Mouse (Mus musculus) kidney, postnatal 0 days (tissue): ENCODE results near the gene 2200002D01Rik. TPM values are rescaled to one million over a fixed set of nuclear protein-coding genes. Genes with fewer than 3 reads are reported as not detected.

Experiments
- ATAC-seq: fragments of 200-750 bp; cut with Nextera tagmentation; replicated peaks from 2 replicates; pipeline ENCODE4 v1.8.0; 2017; ENCODE audit warnings: low read depth, moderate number of reproducible peaks, moderate TSS enrichment, moderate library complexity; ENCODE audit not compliant: low FRiP score
- DNase-seq: peaks from one replicate; pipeline ENCODE4 v3.0.0-alpha.2; 2016; ENCODE audit warnings: low spot score
- H3K27ac ChIP-seq: fragments of 300-500 bp; sonication (generic); 2 replicates; pipeline ENCODE4 v1.5.1; 2014; ENCODE audit warnings: mild to moderate bottlenecking
- H3K27me3 ChIP-seq: fragments of 300-500 bp; sonication (generic); 2 replicates; pipeline ENCODE4 v1.6.1; 2014; ENCODE audit warnings: low read length, mixed read lengths; ENCODE audit not compliant: insufficient read depth
- H3K36me3 ChIP-seq: fragments of 300-500 bp; sonication (generic); 2 replicates; pipeline ENCODE4 v1.6.1; 2014; ENCODE audit warnings: low read length, mixed read lengths; ENCODE audit not compliant: insufficient read depth
- H3K4me1 ChIP-seq: fragments of 300-500 bp; sonication (generic); replicated peaks from 2 replicates; pipeline ENCODE4 v1.6.1; 2014; ENCODE audit warnings: antibody characterized with exemption, low read length, mixed read lengths; ENCODE audit not compliant: insufficient read depth
- H3K4me2 ChIP-seq: fragments of 300-500 bp; sonication (generic); 2 replicates; pipeline ENCODE4 v1.6.1; 2014; ENCODE audit warnings: mild to moderate bottlenecking, low read length, moderate library complexity, mixed read lengths
- H3K4me3 ChIP-seq: fragments of 300-500 bp; sonication (generic); replicated peaks from 2 replicates; pipeline ENCODE4 v1.5.1; 2014; ENCODE audit warnings: low read depth, low read length
- H3K9ac ChIP-seq: fragments of 300-500 bp; sonication (generic); 2 replicates; pipeline ENCODE4 v1.6.1; 2014; ENCODE audit warnings: low read depth, low read length
- H3K9me3 ChIP-seq: fragments of 300-500 bp; sonication (generic); replicated peaks from 2 replicates; pipeline ENCODE4 v1.6.1; 2016; ENCODE audit warnings: low read length, inconsistent platforms, mixed read lengths
- CTCF ChIP-seq: IDR thresholded peaks from 2 replicates; pipeline ENCODE4 v1.5.1; 2016; ENCODE audit warnings: antibody characterized with exemption, low read depth, mild to moderate bottlenecking, moderate library complexity
- WGBS: fragments of 180-500 bp; shearing (Covaris S2); extraction: QIAGEN DNeasy Blood & Tissue Kit; methylation state at CpG from one replicate; pipeline ENCODE4 v1.1.7; 2014; 5-methylcytosine and 5-hydroxymethylcytosine counted together
- polyA plus RNA-seq: library from polyadenylated mRNA; unstranded; fragments of >200 nt; fragmentation: Nextera tagmentation; extraction: Ambion mirVana; gene quantifications from 2 replicates; pipeline ENCODE4 v1.2.1, GENCODE M21; 2015

The 2200002D01Rik gene
- polyA plus RNA-seq, 1 experiment from 2014 or later, result 23.7 TPM

DNA sequence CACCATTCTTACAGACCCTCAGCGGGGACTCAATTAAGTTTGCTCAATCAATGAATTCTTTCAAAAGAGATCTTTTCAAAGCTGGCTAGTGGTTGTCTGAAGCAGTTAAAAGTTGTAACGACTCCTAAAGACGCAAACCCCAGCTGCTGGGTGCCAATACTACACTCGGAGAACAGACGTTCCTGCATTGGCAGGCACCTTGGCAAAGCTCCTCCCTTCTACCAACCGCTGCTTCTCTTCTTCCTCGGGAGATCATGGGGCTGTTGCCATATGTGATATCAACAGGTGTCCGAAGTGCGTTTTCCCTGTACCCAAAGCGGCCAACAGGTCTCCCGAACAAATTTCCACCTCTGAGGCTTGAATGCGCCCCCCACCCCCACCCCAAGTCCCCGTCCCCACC, 32.5 kb upstream of the 2200002D01Rik start:
- H3K36me3 ChIP-seq, result no peaks in the 10 kb centered on the region
- peak overlapping the region; percentile 90 for H3K4me2 ChIP-seq
- ATAC-seq, result no peak
- 0 out of 2 replicates have a peak, but pooled peaks cover 5% of the 10 kb centered on the region for H3K4me1 ChIP-seq
- peak overlapping the region; percentile 93 for H3K27ac ChIP-seq
- WGBS, result 9% methylated on average over 13 of the region's 13 CpGs
- H3K9ac ChIP-seq, result peak overlapping the region; percentile 83
- H3K4me3 ChIP-seq, result peak overlapping the region; percentile 63
- H3K9me3 ChIP-seq, result no peaks in the 10 kb centered on the region
- DNase-seq, result no peak
- TF ChIP-seq CTCF, result no peak
- no peaks in the 10 kb centered on the region; the same call in 1 of the 2 replicates for H3K27me3 ChIP-seq

DNA sequence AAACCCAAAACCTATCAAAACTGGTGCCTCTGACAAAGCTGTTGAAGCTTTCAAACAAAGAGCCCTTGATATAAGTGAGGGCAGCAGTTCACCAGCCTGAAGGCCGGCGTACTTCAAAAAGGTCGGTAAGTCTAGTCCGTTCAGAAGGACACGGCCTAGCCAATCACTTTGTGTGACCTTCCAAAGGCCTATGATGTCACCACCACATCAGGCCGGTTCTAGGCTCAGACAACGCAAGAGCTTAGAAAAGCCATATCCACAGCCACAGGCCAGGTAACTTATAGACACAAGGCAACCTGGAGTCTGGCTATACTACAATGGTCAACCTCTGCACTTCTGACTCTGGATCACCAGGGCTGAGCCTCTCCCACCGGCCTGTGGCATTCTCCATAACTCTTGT, 31.7 kb upstream of the 2200002D01Rik start:
- no peak for TF ChIP-seq CTCF
- 0 out of 2 replicates have a peak, but pooled peaks cover 5% of the 10 kb centered on the region for H3K4me1 ChIP-seq
- peak overlapping the region; percentile 63; the same call in 1 of the 2 replicates for H3K4me3 ChIP-seq
- no peaks in the 10 kb centered on the region; the same call in 1 of the 2 replicates for H3K27me3 ChIP-seq
- DNase-seq (no peak), ATAC-seq (no peak)
- H3K9me3 ChIP-seq, result no peaks in the 10 kb centered on the region
- 75% methylated on average over 8 of the region's 8 CpGs for WGBS
- H3K4me2 ChIP-seq, result peak overlapping the region; percentile 90
- no peak overlapping the region for H3K9ac ChIP-seq
- peak overlapping the region; percentile 57; the same call in 1 of the 2 replicates for H3K27ac ChIP-seq
- no peaks in the 10 kb centered on the region for H3K36me3 ChIP-seq

DNA sequence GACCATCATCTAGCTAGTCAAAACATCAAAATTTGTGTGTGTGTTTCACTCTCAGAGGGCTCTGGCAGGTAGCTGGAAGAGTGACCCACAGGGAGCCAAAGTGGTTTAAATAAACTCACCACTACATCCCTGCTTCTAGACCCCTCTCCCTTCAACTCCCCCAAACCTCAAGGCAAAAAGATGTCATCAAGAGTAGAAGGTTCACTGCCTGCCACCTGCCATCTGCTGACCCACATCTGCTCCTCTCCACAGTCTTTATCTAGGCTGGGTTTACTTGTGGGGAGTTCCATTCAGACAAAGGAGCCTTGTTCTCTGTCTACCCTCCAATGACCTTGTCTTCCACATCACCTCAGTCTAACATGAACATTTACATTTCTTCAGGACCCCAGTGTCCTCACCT, 31.0 kb upstream of the 2200002D01Rik start:
- Histone ChIP-seq H3K9me3 (no peaks in the 10 kb centered on the region), H3K27ac (no peak overlapping the region), H3K9ac (no peak overlapping the region), H3K4me3 (no peak overlapping the region), H3K27me3 (no peaks in the 10 kb centered on the region; the same call in 1 of the 2 replicates), H3K36me3 (no peaks in the 10 kb centered on the region), H3K4me1 (0 out of 2 replicates have a peak, but pooled peaks cover 5% of the 10 kb centered on the region), H3K4me2 (peak overlapping the region; percentile 90; the same call in 1 of the 2 replicates)
- ATAC-seq (no peak), DNase-seq (no peak)
- TF ChIP-seq CTCF, result no peak

DNA sequence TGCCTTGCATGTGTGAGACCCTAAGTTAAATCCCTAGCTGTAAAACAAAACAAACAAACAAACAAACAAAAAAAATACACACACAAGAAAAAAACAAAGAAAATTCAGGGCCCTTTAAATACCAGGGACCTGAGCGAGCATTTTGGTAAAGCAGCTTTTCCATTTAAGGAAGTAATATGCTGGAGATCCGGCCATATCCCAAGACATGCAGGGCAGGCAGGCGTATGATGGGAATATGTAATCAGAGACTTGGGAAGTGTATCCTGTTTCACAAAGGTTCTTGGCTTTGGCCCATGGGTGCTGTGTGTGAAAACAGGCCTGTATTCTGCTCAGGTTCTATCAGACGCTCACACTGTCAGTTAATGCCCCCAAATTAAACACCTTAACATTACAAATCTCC, 29.2 kb upstream of the 2200002D01Rik start:
- Histone ChIP-seq H3K4me2 (no peak overlapping the region), H3K27ac (peak overlapping the region; percentile 47; the same call in 1 of the 2 replicates), H3K36me3 (no peaks in the 10 kb centered on the region), H3K4me3 (no peak overlapping the region), H3K4me1 (0 out of 2 replicates have a peak, but pooled peaks cover 5% of the 10 kb centered on the region), H3K9ac (no peak overlapping the region), H3K9me3 (no peaks in the 10 kb centered on the region), H3K27me3 (no peaks in the 10 kb centered on the region)
- 69% methylated on average over 4 of the region's 4 CpGs for WGBS
- DNase-seq, result no peak
- TF ChIP-seq CTCF, result no peak
- no peak for ATAC-seq

DNA sequence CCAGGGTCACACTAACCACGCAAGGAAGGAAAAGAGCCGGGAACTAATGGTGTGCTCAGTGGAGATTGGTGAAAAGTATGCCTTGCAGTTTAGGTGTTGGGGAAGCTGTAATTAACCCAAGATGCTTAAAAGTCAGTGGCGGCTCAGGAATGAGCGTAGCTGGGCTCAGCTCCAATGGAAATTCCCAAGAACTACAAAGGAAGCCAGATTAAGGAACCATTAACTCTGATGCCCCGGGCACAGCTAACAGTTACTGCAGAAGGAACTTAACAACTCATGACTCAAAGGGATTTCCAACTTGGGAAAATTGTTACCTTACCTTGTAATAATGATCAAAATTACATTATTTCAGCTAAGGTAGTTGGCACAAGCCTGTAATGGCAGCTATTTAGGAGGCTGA, 28.4 kb upstream of the 2200002D01Rik start:
- no peak for TF ChIP-seq CTCF
- H3K9me3 ChIP-seq, result no peaks in the 10 kb centered on the region
- no peaks in the 10 kb centered on the region for H3K27me3 ChIP-seq
- H3K4me3 ChIP-seq, result no peak overlapping the region
- peak overlapping the region; percentile 47; the same call in 1 of the 2 replicates for H3K27ac ChIP-seq
- peak; percentile 53 for DNase-seq
- WGBS, result 28% methylated on average over 5 of the region's 5 CpGs
- H3K36me3 ChIP-seq, result no peaks in the 10 kb centered on the region
- H3K4me1 ChIP-seq, result 0 out of 2 replicates have a peak, but pooled peaks cover 5% of the 10 kb centered on the region
- H3K4me2 ChIP-seq, result no peak overlapping the region
- ATAC-seq, result no peak
- H3K9ac ChIP-seq, result no peak overlapping the region

DNA sequence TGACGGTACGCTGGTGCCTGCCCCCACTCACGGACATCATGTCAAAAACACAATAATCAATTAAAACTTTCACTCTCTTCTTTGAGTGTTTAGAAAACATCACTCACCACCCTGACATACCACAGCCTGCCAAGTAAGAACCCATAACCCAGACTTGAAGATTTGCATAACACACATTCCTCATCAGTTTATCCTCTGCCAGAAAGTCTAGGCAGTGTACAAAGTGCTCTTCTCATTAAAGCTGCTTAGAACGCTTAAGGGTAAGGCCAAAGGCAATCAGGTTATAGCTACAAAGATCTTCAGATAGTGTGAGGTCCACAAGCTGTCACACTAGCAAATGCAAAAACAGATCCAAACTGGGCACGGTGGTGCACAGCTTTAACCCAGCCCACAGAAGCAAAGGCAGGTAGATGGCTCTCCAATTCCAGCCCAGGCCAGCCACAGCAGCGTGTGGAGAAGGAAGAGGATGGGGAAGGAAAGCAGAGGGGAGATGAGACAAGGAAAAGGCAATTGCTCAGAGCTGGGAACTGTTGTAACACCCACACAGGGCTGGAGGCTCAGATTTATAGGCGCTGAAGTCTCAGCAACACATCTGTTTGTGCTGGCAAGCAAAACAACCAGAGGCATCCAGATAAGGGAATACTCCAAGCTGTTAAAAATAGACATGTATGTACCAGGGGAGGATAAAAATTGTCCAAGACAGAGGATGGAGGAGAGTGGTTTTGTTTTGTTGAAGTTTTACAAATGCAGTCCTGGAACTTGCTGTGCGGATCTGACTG, 23.6 kb upstream of the 2200002D01Rik start:
- no peaks in the 10 kb centered on the region for H3K27me3 ChIP-seq
- ATAC-seq (no peak), DNase-seq (peak; percentile 58)
- peaks cover under 1% of the 10 kb centered on the region; the same call in 1 of the 2 replicates for H3K4me1 ChIP-seq
- TF ChIP-seq CTCF, result no peak
- no peak overlapping the region for H3K4me2 ChIP-seq
- WGBS, result 50% methylated on average over 8 of the region's 8 CpGs
- peak overlapping the region; percentile 37; the same call in 1 of the 2 replicates for H3K27ac ChIP-seq
- H3K9ac ChIP-seq, result no peak overlapping the region
- no peaks in the 10 kb centered on the region for H3K9me3 ChIP-seq
- no peaks in the 10 kb centered on the region for H3K36me3 ChIP-seq
- no peak overlapping the region for H3K4me3 ChIP-seq
